ENCODE assay signal across 14 mouse cellular contexts in the genomic region with DNA sequence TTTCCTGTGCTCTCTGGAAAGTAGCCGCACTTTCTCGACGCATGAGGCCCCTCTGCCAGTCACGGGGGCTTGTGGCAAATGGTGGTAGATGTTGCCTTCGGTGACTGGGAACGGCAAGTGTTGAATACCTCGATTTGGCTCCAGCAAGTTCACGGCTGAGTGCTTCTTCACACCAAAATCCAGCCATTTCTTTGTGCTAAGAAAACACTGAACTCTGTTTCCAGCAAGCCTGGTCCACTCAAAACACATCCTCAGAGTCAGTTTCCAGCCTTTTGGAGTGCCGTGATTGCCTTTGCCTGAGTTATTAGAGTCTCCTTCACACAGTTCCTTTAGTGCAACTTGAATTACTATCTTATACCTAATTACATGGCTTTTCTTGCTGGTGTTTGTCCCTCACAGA. TPM values are rescaled to one million over a fixed set of nuclear protein-coding genes. Genes with fewer than 3 reads are reported as not detected.
DNase-seq lines count a peak whose midpoint lies in the region; ATAC-seq and TF ChIP-seq lines count a peak whose summit lies in the region.
"Had no signal": no experiment of that assay in that cellular context is flagged by ENCODE, and none has a peak within 500 bp of the region (broad histone marks: within the 10 kb centered on the region; RNA-seq: fewer than 3 reads in every experiment).

No protein-coding gene starts in this region.

- H3K4me2 ChIP-seq in forebrain, postnatal 0 days (ENCODE audit: low read depth): no peak overlapping the region
- no peak overlapping the region for H3K4me2 ChIP-seq in forebrain, embryonic 11.5 days (ENCODE audit: low read depth, low read length, severe bottlenecking)
- no peak overlapping the region for H3K4me2 ChIP-seq in hindbrain, postnatal 0 days (ENCODE audit: low read depth, low read length)
- H3K4me2 ChIP-seq: heart, embryonic 11.5 days; liver, embryonic 12.5 days had no signal

- TF ChIP-seq CTCF in forebrain, postnatal 0 days (IDR thresholded peaks at IDR 0.05; ENCODE audit: low read depth): no peak
- TF ChIP-seq CTCF in hindbrain, postnatal 0 days (IDR thresholded peaks at IDR 0.05; ENCODE audit: low read depth): no peak

- H3K4me3 ChIP-seq in forebrain, embryonic 10.5 days: peak overlapping the region; percentile 26; the same call in 1 of the 2 replicates
- no peak overlapping the region for H3K4me3 ChIP-seq in forebrain, postnatal 0 days (ENCODE audit: low read depth, low read length)
- no peak overlapping the region for H3K4me3 ChIP-seq in forebrain, embryonic 11.5 days (ENCODE audit: low read depth, low read length)
- H3K4me3 ChIP-seq in hindbrain, postnatal 0 days (ENCODE audit: low read length): no peak overlapping the region
- H3K4me3 ChIP-seq: liver, embryonic 12.5 days had no signal

- H3K9ac ChIP-seq in forebrain, postnatal 0 days: no peak overlapping the region
- H3K9ac ChIP-seq in forebrain, embryonic 11.5 days (ENCODE audit: low read length): no peak overlapping the region
- no peak overlapping the region for H3K9ac ChIP-seq in hindbrain, postnatal 0 days (replicated peaks; ENCODE audit: low read length)
- H3K9ac ChIP-seq: liver, embryonic 12.5 days had no signal

- DNase-seq in forebrain, embryonic 10.5 days (ENCODE audit: extremely low spot score, low spot score): no peak
- no peak for DNase-seq in forebrain, postnatal 0 days
- peak; percentile 60 for DNase-seq in forebrain, embryonic 11.5 days (ENCODE audit: low spot score)
- peak; percentile 58 for DNase-seq in hindbrain, postnatal 0 days (ENCODE audit: low spot score)
- DNase-seq in neural tube, embryonic 10.5 days (ENCODE audit: extremely low spot score, low spot score): peak; percentile 53
- no peak for DNase-seq in adrenal gland, postnatal 10 days
- no peak for DNase-seq in lung, adult 18-20 months
- DNase-seq: lung, postnatal 36 days had no signal

- ATAC-seq in forebrain, postnatal 0 days: no peak
- ATAC-seq in forebrain, embryonic 11.5 days (replicated peaks; ENCODE audit: low FRiP score): no peak
- no peak for ATAC-seq in hindbrain, postnatal 0 days
- no peak for ATAC-seq in inflammation-experienced regulatory T-cells, adult 6 months
- ATAC-seq: activated CD4-positive, CD25-positive, alpha-beta regulatory T cell, adult 4 months; liver, embryonic 12.5 days had no signal

- peaks cover 87% of the 10 kb centered on the region for H3K4me1 ChIP-seq in forebrain, embryonic 10.5 days
- H3K4me1 ChIP-seq in forebrain, postnatal 0 days (ENCODE audit: insufficient read depth): peaks cover 4% of the 10 kb centered on the region; the same call in 1 of the 2 replicates
- H3K4me1 ChIP-seq in forebrain, embryonic 11.5 days (replicated peaks; ENCODE audit: control insufficient read depth, insufficient read depth, low read length): peaks cover 25% of the 10 kb centered on the region
- peaks cover 15% of the 10 kb centered on the region for H3K4me1 ChIP-seq in hindbrain, postnatal 0 days (ENCODE audit: insufficient read depth, low read length)

- H3K27me3 ChIP-seq in forebrain, embryonic 10.5 days (ENCODE audit: poor library complexity, severe bottlenecking): peaks cover 4% of the 10 kb centered on the region; the same call in 1 of the 2 replicates
- H3K27me3 ChIP-seq in forebrain, postnatal 0 days (ENCODE audit: insufficient read depth, low read length): no peaks in the 10 kb centered on the region
- no peaks in the 10 kb centered on the region for H3K27me3 ChIP-seq in forebrain, embryonic 11.5 days (ENCODE audit: control insufficient read depth, insufficient read depth, low read length)
- no peaks in the 10 kb centered on the region for H3K27me3 ChIP-seq in hindbrain, postnatal 0 days (ENCODE audit: insufficient read depth, low read length)

- H3K36me3 ChIP-seq in forebrain, embryonic 10.5 days (replicated peaks): peaks cover 9% of the 10 kb centered on the region
- no peaks in the 10 kb centered on the region for H3K36me3 ChIP-seq in forebrain, postnatal 0 days (ENCODE audit: insufficient read depth)
- H3K36me3 ChIP-seq in forebrain, embryonic 11.5 days (ENCODE audit: control insufficient read depth, insufficient read depth, low read length): no peaks in the 10 kb centered on the region
- no peaks in the 10 kb centered on the region for H3K36me3 ChIP-seq in hindbrain, postnatal 0 days (ENCODE audit: insufficient read depth, low read length)
- H3K36me3 ChIP-seq: liver, embryonic 12.5 days had no signal

- no peaks in the 10 kb centered on the region for H3K9me3 ChIP-seq in forebrain, embryonic 10.5 days
- no peaks in the 10 kb centered on the region for H3K9me3 ChIP-seq in forebrain, postnatal 0 days (ENCODE audit: low read length)
- H3K9me3 ChIP-seq in forebrain, embryonic 11.5 days (ENCODE audit: control insufficient read depth, low read length): no peaks in the 10 kb centered on the region
- H3K9me3 ChIP-seq in hindbrain, postnatal 0 days (ENCODE audit: low read length): no peaks in the 10 kb centered on the region
- H3K9me3 ChIP-seq: liver, embryonic 12.5 days had no signal

- 24% methylated on average over 9 of the region's 9 CpGs for WGBS in forebrain, embryonic 10.5 days
- WGBS in forebrain, postnatal 0 days: 15% methylated on average over 9 of the region's 9 CpGs
- WGBS in forebrain, embryonic 11.5 days: 17% methylated on average over 9 of the region's 9 CpGs
- WGBS in hindbrain, postnatal 0 days: 18% methylated on average over 9 of the region's 9 CpGs

- peak overlapping the region; percentile 88 for H3K27ac ChIP-seq in forebrain, embryonic 10.5 days
- H3K27ac ChIP-seq in forebrain, postnatal 0 days (ENCODE audit: low read depth, low read length): no peak overlapping the region
- H3K27ac ChIP-seq in forebrain, embryonic 11.5 days (ENCODE audit: low read depth, low read length): peak overlapping the region; percentile 86
- H3K27ac ChIP-seq in hindbrain, postnatal 0 days: peak overlapping the region; percentile 75
- H3K27ac ChIP-seq: liver, embryonic 12.5 days had no signal

RNA-seq across cellular contexts. Expression of a gene that starts 11.3 kb away (rescaled TPM):
- polyA plus RNA-seq in forebrain, embryonic 10.5 days (2016; fragmentation: Nextera tagmentation; extraction: Ambion mirVana): 7.4 and 9.6 TPM in 2 replicates
- total RNA-seq in forebrain, postnatal 0 days (2014; rRNA removed): 5.7 and 7.2 TPM in 2 replicates
- polyA plus RNA-seq in forebrain, postnatal 0 days (2015; fragmentation: Nextera tagmentation; extraction: Ambion mirVana): 0.62 and 1.5 TPM in 2 replicates
- polyA plus RNA-seq in forebrain, embryonic 11.5 days (2014; fragmentation: Nextera tagmentation; extraction: Ambion mirVana): 7.2 and 7.8 TPM in 2 replicates
- total RNA-seq in hindbrain, postnatal 0 days (2014; rRNA removed): 10.6 and 16.1 TPM in 2 replicates
- 2.8 and 3.1 TPM in 2 replicates for polyA plus RNA-seq in hindbrain, postnatal 0 days (2015; fragmentation: Nextera tagmentation; extraction: Ambion mirVana)
- 1 to 10 TPM; 3.9 to 4.7 TPM for total RNA-seq in adrenal gland, postnatal 10 days (2021)
- under 1 TPM; 0.18 to 0.40 (median 0.21) TPM for polyA plus RNA-seq in inflammation-experienced regulatory T-cells, adult 6 months (2017; shearing (Covaris generic))

RNA-seq across cellular contexts. Expression of a gene that starts 55.8 kb away (rescaled TPM):
- polyA plus RNA-seq in forebrain, embryonic 10.5 days (2016; fragmentation: Nextera tagmentation; extraction: Ambion mirVana): 0.80 and 1.3 TPM in 2 replicates
- not detected in 2 replicates for total RNA-seq in forebrain, postnatal 0 days (2014; rRNA removed)
- polyA plus RNA-seq in forebrain, postnatal 0 days (2015; fragmentation: Nextera tagmentation; extraction: Ambion mirVana): not detected in 2 replicates
- 0.52 TPM in 1 of 2 replicates, not detected in the other for polyA plus RNA-seq in forebrain, embryonic 11.5 days (2014; fragmentation: Nextera tagmentation; extraction: Ambion mirVana)
- 0.25 TPM in 1 of 2 replicates, not detected in the other for total RNA-seq in hindbrain, postnatal 0 days (2014; rRNA removed)
- polyA plus RNA-seq in hindbrain, postnatal 0 days (2015; fragmentation: Nextera tagmentation; extraction: Ambion mirVana): 0.19 and 0.59 TPM in 2 replicates
- total RNA-seq in adrenal gland, postnatal 10 days (2021): under 1 TPM in 1 of 2 experiments, not detected in 1; 0.36 TPM
- 1 to 10 TPM in 2 of 3 experiments, not detected in 1; 1.6 to 2.8 TPM for polyA plus RNA-seq in inflammation-experienced regulatory T-cells, adult 6 months (2017; shearing (Covaris generic))
- total RNA-seq: layer of hippocampus, adult 8-10 months; MEL had no signal

Comparison
In these comparisons a context has a peak if more than half of its experiments do, and no peak if none do; other contexts are left out.
1. DNase-seq: peak in forebrain, embryonic 11.5 days (single experiment), hindbrain, postnatal 0 days (single experiment) and neural tube, embryonic 10.5 days (single experiment); none in forebrain, embryonic 10.5 days (single experiment), forebrain, postnatal 0 days (single experiment), adrenal gland, postnatal 10 days (single experiment) and lung, adult 18-20 months (0 of 2).